Mouse (Mus musculus) liver, adult 2 months (tissue): ENCODE measurements around the gene Ccdc180.

Experiments used
- CTCF ChIP-seq: fragments of 200-500 bp; IDR thresholded peaks from 2 replicates; pipeline ENCODE4 v1.5.1; 2011; ENCODE audit warnings: low read depth, low read length, control low read depth
- POLR2A ChIP-seq: fragments of 200-500 bp; IDR thresholded peaks from 2 replicates; pipeline ENCODE4 v1.6.1; 2011; ENCODE audit warnings: low read length, control low read depth; ENCODE audit not compliant: insufficient read depth; ENCODE audit errors: extremely low read depth

DNA sequence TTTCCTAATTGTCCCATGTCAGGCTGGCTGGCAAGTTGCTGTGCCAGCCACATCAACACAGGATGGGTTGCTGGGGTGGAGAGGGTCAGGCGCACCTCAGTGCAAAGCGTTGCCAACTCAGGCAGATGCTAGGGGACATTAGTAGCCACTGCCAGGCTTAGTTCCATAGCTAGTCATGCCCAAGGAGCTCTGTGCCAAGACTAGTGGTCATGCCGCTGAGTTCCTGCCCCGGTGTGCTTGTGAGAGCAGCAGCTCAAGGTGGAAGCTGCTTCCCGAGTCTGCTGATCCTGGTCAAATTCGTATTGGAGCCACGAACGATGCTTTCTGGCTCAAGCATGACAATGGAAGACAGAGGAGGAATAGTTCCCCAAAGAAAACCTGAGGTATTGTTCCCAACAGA, 66.0 kb downstream of the Ccdc180 start:
- TF ChIP-seq CTCF, result no peak
- TF ChIP-seq POLR2A, result no peak
